Mouse (Mus musculus) kidney, embryonic 14.5 days (tissue): ENCODE measurements around the gene Gbp4. TPM values are rescaled to one million over a fixed set of nuclear protein-coding genes. Genes with fewer than 3 reads are reported as not detected.
"Not testable (repeated sequence)": the region's sequence is repeated elsewhere in the genome, so short reads cannot be mapped to it uniquely, and the experiment has no call there.

ENCODE experiments used
- ATAC-seq: fragments of 200-750 bp; cut with Nextera tagmentation; 2 replicates; pipeline ENCODE4 v1.8.0; 2017; ENCODE audit warnings: moderate number of reproducible peaks, mild to moderate bottlenecking, moderate TSS enrichment, moderate library complexity; ENCODE audit not compliant: low FRiP score, low TSS enrichment
- H3K27ac ChIP-seq: fragments of 300-500 bp; sonication (generic); 2 replicates; pipeline ENCODE4 v1.5.1; 2014; ENCODE audit warnings: low read depth, mild to moderate bottlenecking, low read length, moderate library complexity, mixed read lengths
- H3K27me3 ChIP-seq: fragments of 300-500 bp; sonication (generic); 2 replicates; pipeline ENCODE4 v1.6.1; 2014; ENCODE audit warnings: mild to moderate bottlenecking, low read length; ENCODE audit not compliant: control insufficient read depth, insufficient read depth
- H3K36me3 ChIP-seq: fragments of 300-500 bp; sonication (generic); 2 replicates; pipeline ENCODE4 v1.6.1; 2014; ENCODE audit warnings: low read length, mixed read lengths; ENCODE audit not compliant: control insufficient read depth, insufficient read depth
- H3K4me1 ChIP-seq: fragments of 300-500 bp; sonication (generic); 2 replicates; pipeline ENCODE4 v1.6.1; 2014; ENCODE audit warnings: low read length, mixed read lengths; ENCODE audit not compliant: control insufficient read depth, insufficient read depth
- H3K4me2 ChIP-seq: fragments of 300-500 bp; sonication (generic); replicated peaks from 2 replicates; pipeline ENCODE4 v1.6.1; 2014; ENCODE audit warnings: low read depth, mild to moderate bottlenecking, low read length
- H3K4me3 ChIP-seq: fragments of 300-500 bp; sonication (generic); 2 replicates; pipeline ENCODE4 v1.5.1; 2014; ENCODE audit warnings: mild to moderate bottlenecking, low read length
- H3K9ac ChIP-seq: fragments of 300-500 bp; sonication (generic); 2 replicates; pipeline ENCODE4 v1.6.1; 2014; ENCODE audit warnings: low read depth, mild to moderate bottlenecking, low read length, moderate library complexity
- H3K9me3 ChIP-seq: fragments of 300-500 bp; sonication (generic); 2 replicates; pipeline ENCODE4 v1.6.1; 2016; ENCODE audit warnings: low read length; ENCODE audit not compliant: control insufficient read depth
- WGBS: fragments of 180-500 bp; shearing (Covaris S2); extraction: QIAGEN DNeasy Blood & Tissue Kit; methylation state at CpG from one replicate; pipeline ENCODE4 v1.1.7; 2014; 5-methylcytosine and 5-hydroxymethylcytosine counted together
- polyA plus RNA-seq: library from polyadenylated mRNA; unstranded; fragments of >200 nt; fragmentation: Nextera tagmentation; extraction: Ambion mirVana; gene quantifications from 2 replicates; pipeline ENCODE4 v1.2.1, GENCODE M21; 2014

Gene Gbp4
- polyA plus RNA-seq = 0.24 and 0.31 TPM in 2 replicates

- H3K27ac ChIP-seq, H3K4me3 ChIP-seq, H3K4me2 ChIP-seq, H3K9ac ChIP-seq, H3K27me3 ChIP-seq, ATAC-seq, H3K9me3 ChIP-seq, H3K4me1 ChIP-seq, H3K36me3 ChIP-seq: not testable (repeated sequence)
- 24% methylated on average over 2 of the region's 2 CpGs for WGBS
Measured at GRCm38 (mm10) chr5:105139409-105140088, at the start of gene Gbp4, which contains the start of the genes Gbp9 and Gbp8. Gene Gbp4, minus strand, starts transcription at chr5:105139586. Gene Gbp9, minus strand, starts transcription at chr5:105139539. Gene Gbp8, minus strand, starts transcription at chr5:105139540.

GRCm38 (mm10) chr5:105181446-105181845, 42.1 kb upstream of the Gbp4 start:
- no peaks in the 10 kb centered on the region for H3K9me3 ChIP-seq
- H3K4me1 ChIP-seq = no peaks in the 10 kb centered on the region
- no peaks in the 10 kb centered on the region for H3K36me3 ChIP-seq
- H3K4me3 ChIP-seq = no peak overlapping the region
- ATAC-seq = no peak
- no peak overlapping the region for H3K9ac ChIP-seq
- no peak overlapping the region for H3K4me2 ChIP-seq
- H3K27ac ChIP-seq = no peak overlapping the region
- H3K27me3 ChIP-seq = no peaks in the 10 kb centered on the region

- Histone ChIP-seq H3K27ac (no peak overlapping the region), H3K4me3 (no peak overlapping the region), H3K36me3 (no peaks in the 10 kb centered on the region), H3K4me2 (no peak overlapping the region), H3K4me1 (no peaks in the 10 kb centered on the region), H3K27me3 (no peaks in the 10 kb centered on the region), H3K9me3 (no peaks in the 10 kb centered on the region), H3K9ac (no peak overlapping the region)
- 87% methylated on average over 5 of the region's 5 CpGs for WGBS
- no peak for ATAC-seq
Measured at GRCm38 (mm10) chr5:105156582-105156981, 17.2 kb upstream of the Gbp4 start.

- Histone ChIP-seq H3K27me3 (no peaks in the 10 kb centered on the region), H3K4me3 (no peak overlapping the region), H3K9ac (no peak overlapping the region), H3K4me2 (no peak overlapping the region), H3K27ac (no peak overlapping the region), H3K9me3 (no peaks in the 10 kb centered on the region), H3K36me3 (no peaks in the 10 kb centered on the region), H3K4me1 (no peaks in the 10 kb centered on the region)
- ATAC-seq = no peak
Measured at GRCm38 (mm10) chr5:105154049-105154448, 14.7 kb upstream of the Gbp4 start.

- not testable (repeated sequence) for H3K9me3 ChIP-seq, ATAC-seq
Measured at GRCm38 (mm10) chr5:105148062-105148461, 8.7 kb upstream of the Gbp4 start.

GRCm38 (mm10) chr5:105146447-105146846, 7.1 kb upstream of the Gbp4 start:
- H3K4me3 ChIP-seq = no peak overlapping the region
- no peaks in the 10 kb centered on the region for H3K36me3 ChIP-seq
- no peak for ATAC-seq
- no peaks in the 10 kb centered on the region for H3K27me3 ChIP-seq
- H3K27ac ChIP-seq = no peak overlapping the region
- H3K4me2 ChIP-seq = no peak overlapping the region
- H3K9ac ChIP-seq = no peak overlapping the region
- no peaks in the 10 kb centered on the region for H3K4me1 ChIP-seq
- H3K9me3 ChIP-seq = no peaks in the 10 kb centered on the region

More at GRCm38 (mm10) chr5:105148062-105148461, 8.7 kb upstream of the Gbp4 start:
- not testable (repeated sequence) for H3K4me1 ChIP-seq, H3K27me3 ChIP-seq, H3K36me3 ChIP-seq, H3K27ac ChIP-seq, H3K4me3 ChIP-seq, H3K4me2 ChIP-seq, H3K9ac ChIP-seq
- 57% methylated on average over 2 of the region's 2 CpGs for WGBS

- not testable (repeated sequence) for H3K4me1 ChIP-seq, H3K27me3 ChIP-seq, H3K9ac ChIP-seq, H3K36me3 ChIP-seq, H3K4me3 ChIP-seq, H3K4me2 ChIP-seq, H3K27ac ChIP-seq, H3K9me3 ChIP-seq, ATAC-seq
- WGBS = 64% methylated on average over 3 of the region's 3 CpGs
Measured at GRCm38 (mm10) chr5:105145731-105146130, 6.3 kb upstream of the Gbp4 start.

- WGBS = 66% methylated on average over 2 of the region's 2 CpGs
- not testable (repeated sequence) for H3K4me3 ChIP-seq, H3K27ac ChIP-seq, H3K4me2 ChIP-seq, H3K9me3 ChIP-seq, H3K36me3 ChIP-seq, H3K9ac ChIP-seq, H3K4me1 ChIP-seq, H3K27me3 ChIP-seq, ATAC-seq
Measured at GRCm38 (mm10) chr5:105140089-105140810, 864 bp upstream of the Gbp4 start.

- 82% methylated on average over 1 of the region's 1 CpGs for WGBS
- no peak overlapping the region for H3K4me3 ChIP-seq
- H3K9ac ChIP-seq = no peak overlapping the region
- H3K4me2 ChIP-seq = no peak overlapping the region
- no peaks in the 10 kb centered on the region for H3K36me3 ChIP-seq
- H3K4me1 ChIP-seq = no peaks in the 10 kb centered on the region
- H3K9me3 ChIP-seq = no peaks in the 10 kb centered on the region
- ATAC-seq = no peak
- no peak overlapping the region for H3K27ac ChIP-seq
- H3K27me3 ChIP-seq = no peaks in the 10 kb centered on the region
Measured at GRCm38 (mm10) chr5:105138906-105139305, 480 bp downstream of the Gbp4 start.
